Mouse (Mus musculus): ENCODE data around the gene Cd28. TPM values are rescaled to one million over a fixed set of nuclear protein-coding genes. Genes with fewer than 3 reads are reported as not detected.
A peak's percentile ranks its signal among the peaks of the same experiment; 100 is the strongest.

Gene Cd28
- 0.38 and 0.82 TPM in 2 replicates for polyA plus RNA-seq (2015; fragmentation: Nextera tagmentation; extraction: Ambion mirVana)

DNA sequence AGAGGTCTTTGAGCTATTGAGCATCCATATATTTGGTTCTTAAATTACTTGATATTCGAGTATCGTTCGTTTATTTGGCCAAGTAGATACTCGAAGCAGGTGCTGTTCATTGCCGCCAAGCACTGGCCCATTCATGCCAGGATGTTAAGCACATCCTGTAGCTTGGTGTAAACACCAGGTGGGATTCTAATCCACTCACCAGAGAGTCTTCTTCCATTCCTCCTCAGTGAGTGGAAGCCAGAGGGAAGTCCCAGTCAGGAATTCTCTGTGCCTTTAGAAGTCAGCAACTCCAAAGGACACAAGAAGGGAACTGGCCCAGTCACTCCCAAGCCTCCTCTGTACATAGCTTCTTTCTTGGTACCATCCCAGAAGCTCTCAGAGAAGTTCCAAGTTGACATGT, at the start of gene Cd28:
Gene Cd28 (plus strand): TSS at position 234 of the 400 bp plus-strand sequence.
- Histone ChIP-seq H3K4me2 (ENCODE audit: low read depth, low read length) (no peak within 1 kb of the TSS), H3K9me3 (ENCODE audit: control insufficient read depth, low read length) (no peaks in the 10 kb centered on the region), H3K4me1 (replicated peaks; ENCODE audit: control insufficient read depth, insufficient read depth, low read length) (no peaks in the 10 kb centered on the region; the same call in 1 of the 2 replicates), H3K4me3 (ENCODE audit: low read length) (no peak within 1 kb of the TSS), H3K36me3 (ENCODE audit: control insufficient read depth, insufficient read depth, low read length) (no peaks in the 10 kb centered on the region), H3K27ac (ENCODE audit: low read length) (peak within 1 kb of the TSS; percentile 64), H3K27me3 (ENCODE audit: control insufficient read depth, insufficient read depth, low read depth, low read length) (no peaks in the 10 kb centered on the region), H3K9ac (ENCODE audit: low read length) (no peak within 1 kb of the TSS)
- WGBS = 67% methylated on average over 5 of the region's 5 CpGs
- ATAC-seq (ENCODE audit: low read depth) = 0 out of 2 replicates have a peak, but pooled peaks have one; percentile 20

DNA sequence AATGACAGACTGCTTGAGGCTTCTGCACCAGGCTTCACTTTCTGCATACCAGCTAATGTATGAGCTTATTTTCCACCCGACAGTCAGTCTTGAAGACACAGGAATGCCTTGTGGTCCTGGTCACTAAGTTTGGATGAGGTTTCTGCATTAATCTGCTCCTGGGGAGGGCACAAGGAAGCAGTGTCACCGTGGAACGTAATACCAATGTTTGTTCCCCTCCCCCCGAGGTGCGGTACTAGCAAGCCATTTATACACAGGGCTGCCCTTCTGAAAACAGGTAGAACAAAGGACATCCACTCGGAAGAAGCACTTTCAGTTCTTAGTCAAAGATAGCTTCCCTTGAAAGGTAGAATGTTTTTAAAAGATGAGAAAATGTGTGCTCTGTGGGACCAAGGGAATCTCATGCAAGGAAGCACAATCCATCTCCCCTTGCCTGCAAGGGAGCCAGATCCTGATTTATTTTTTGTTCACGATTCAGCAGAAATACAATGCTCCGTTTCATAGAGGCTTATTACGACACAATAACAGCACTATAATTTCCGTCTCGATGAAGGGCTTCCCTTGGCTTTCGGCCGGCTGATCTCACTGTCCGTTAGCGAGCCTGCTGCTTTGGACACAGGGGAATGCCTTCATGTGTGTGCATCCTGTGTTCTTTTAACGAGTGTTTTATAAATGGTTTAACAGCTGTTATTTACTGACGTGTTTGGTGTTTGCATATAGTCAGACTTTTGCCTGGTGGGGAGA, 48.6 kb upstream of the Cd28 start:
- 40% methylated on average over 17 of the region's 17 CpGs for WGBS
- Histone ChIP-seq H3K4me3 (ENCODE audit: low read length) (peak overlapping the region; percentile 5; the same call in 1 of the 2 replicates), H3K27ac (ENCODE audit: low read length) (peak overlapping the region; percentile 0; the same call in 1 of the 2 replicates), H3K27me3 (ENCODE audit: control insufficient read depth, insufficient read depth, low read depth, low read length) (no peaks in the 10 kb centered on the region), H3K4me1 (replicated peaks; ENCODE audit: control insufficient read depth, insufficient read depth, low read length) (peaks cover 2% of the 10 kb centered on the region), H3K36me3 (ENCODE audit: control insufficient read depth, insufficient read depth, low read length) (no peaks in the 10 kb centered on the region), H3K9me3 (ENCODE audit: control insufficient read depth, low read length) (no peaks in the 10 kb centered on the region), H3K4me2 (ENCODE audit: low read depth, low read length) (peak overlapping the region; percentile 13), H3K9ac (ENCODE audit: low read length) (no peak overlapping the region)
- peak; percentile 54; the same call in 1 of the 2 replicates for ATAC-seq (ENCODE audit: low read depth)

DNA sequence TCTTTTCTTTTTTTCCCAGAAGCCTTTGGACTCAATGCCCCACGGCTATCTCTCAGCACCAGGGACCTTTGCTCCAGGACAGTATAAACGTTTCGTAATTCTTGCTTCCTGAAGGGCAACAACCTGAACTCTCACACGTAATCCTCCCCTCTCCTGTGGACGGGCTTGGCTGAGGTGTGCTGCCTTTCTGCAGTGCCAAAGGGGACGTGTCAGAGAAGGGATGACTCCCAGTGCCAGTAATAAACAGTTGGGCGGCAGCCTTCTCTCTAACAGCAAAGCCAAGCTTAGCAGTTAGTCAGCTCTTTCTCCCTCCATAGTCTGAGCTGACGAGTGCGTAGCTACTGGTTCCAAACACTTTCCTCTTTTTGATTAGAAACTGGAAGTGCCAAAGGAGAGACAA, 47.6 kb upstream of the Cd28 start:
- Histone ChIP-seq H3K9me3 (ENCODE audit: control insufficient read depth, low read length) (no peaks in the 10 kb centered on the region), H3K4me3 (ENCODE audit: low read length) (no peak overlapping the region), H3K36me3 (ENCODE audit: control insufficient read depth, insufficient read depth, low read length) (no peaks in the 10 kb centered on the region), H3K4me1 (replicated peaks; ENCODE audit: control insufficient read depth, insufficient read depth, low read length) (peaks cover 2% of the 10 kb centered on the region), H3K27me3 (ENCODE audit: control insufficient read depth, insufficient read depth, low read depth, low read length) (no peaks in the 10 kb centered on the region), H3K9ac (ENCODE audit: low read length) (no peak overlapping the region), H3K4me2 (ENCODE audit: low read depth, low read length) (no peak overlapping the region), H3K27ac (ENCODE audit: low read length) (no peak overlapping the region)
- ATAC-seq (ENCODE audit: low read depth) = no peak
- 46% methylated on average over 9 of the region's 9 CpGs for WGBS

DNA sequence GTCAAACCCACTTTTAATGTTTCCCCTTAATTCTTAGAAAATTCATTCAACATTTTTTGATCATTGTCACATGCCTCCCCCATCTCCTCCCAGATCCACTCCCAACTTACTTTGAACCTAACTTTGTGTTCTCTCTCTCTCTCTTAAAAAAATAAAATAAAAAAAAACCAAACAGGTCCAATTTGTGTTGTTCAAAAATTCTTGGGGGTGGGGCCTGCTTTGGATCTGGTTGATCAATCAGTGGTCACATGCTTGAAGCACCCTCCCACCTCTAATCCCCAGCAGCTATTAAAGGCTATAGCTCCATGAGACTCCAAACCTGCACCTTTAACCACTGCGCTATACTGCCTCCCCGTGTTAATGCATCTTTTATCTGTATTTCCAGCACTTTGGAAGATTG, 46.9 kb upstream of the Cd28 start:
- no peak overlapping the region for H3K9ac ChIP-seq (ENCODE audit: low read length)
- no peaks in the 10 kb centered on the region for H3K27me3 ChIP-seq (ENCODE audit: control insufficient read depth, insufficient read depth, low read depth, low read length)
- no peak overlapping the region for H3K4me3 ChIP-seq (ENCODE audit: low read length)
- no peak overlapping the region for H3K27ac ChIP-seq (ENCODE audit: low read length)
- no peak for ATAC-seq (ENCODE audit: low read depth)
- H3K36me3 ChIP-seq (ENCODE audit: control insufficient read depth, insufficient read depth, low read length) = no peaks in the 10 kb centered on the region
- no peaks in the 10 kb centered on the region for H3K9me3 ChIP-seq (ENCODE audit: control insufficient read depth, low read length)
- 91% methylated on average over 2 of the region's 2 CpGs for WGBS
- H3K4me2 ChIP-seq (ENCODE audit: low read depth, low read length) = no peak overlapping the region
- H3K4me1 ChIP-seq (replicated peaks; ENCODE audit: control insufficient read depth, insufficient read depth, low read length) = peaks cover 2% of the 10 kb centered on the region

DNA sequence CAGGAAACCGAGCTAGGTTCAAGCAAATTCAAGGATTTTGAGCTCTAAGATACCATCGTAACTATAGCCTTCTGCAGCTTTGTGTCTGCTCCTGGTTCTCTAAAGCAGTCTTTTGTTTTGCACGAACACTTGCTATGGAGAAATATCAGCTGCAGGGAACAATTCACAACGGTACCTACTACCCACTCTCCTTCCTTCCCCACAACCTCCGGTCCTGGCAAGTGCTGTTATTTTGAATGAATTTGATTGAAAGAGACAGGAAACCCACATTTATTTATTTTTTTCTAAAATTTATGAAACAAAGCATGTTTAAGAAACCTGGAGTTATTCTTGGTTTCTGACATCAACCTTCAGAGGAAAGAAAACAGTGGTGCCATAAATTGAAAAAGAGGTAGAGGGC, 46.4 kb upstream of the Cd28 start:
- WGBS = 80% methylated on average over 5 of the region's 5 CpGs
- no peak for ATAC-seq (ENCODE audit: low read depth)
- H3K27ac ChIP-seq (ENCODE audit: low read length) = no peak overlapping the region

DNA sequence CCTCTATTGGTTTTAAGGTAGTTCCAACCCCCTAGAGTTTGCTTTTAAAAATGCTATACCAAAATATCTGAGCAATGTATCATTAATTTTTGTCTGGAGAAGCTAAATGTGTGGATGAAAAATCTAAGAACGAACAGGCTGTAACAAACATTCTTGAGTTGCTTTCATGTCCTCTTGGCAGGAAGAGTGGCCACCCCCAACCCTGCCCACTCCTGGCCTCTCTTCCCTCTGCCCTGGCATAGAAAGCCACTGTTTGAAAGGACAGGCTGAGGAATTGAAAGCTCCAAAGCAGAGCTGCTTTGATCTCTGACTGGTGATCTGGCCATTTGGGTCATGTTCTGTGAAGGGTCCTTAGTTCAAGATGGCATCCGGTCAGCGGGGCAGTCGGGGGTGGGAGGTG, 32.8 kb upstream of the Cd28 start:
- no peak overlapping the region for H3K9ac ChIP-seq (ENCODE audit: low read length)
- no peaks in the 10 kb centered on the region for H3K27me3 ChIP-seq (ENCODE audit: control insufficient read depth, insufficient read depth, low read depth, low read length)
- no peaks in the 10 kb centered on the region for H3K36me3 ChIP-seq (ENCODE audit: control insufficient read depth, insufficient read depth, low read length)
- H3K4me1 ChIP-seq (replicated peaks; ENCODE audit: control insufficient read depth, insufficient read depth, low read length) = no peaks in the 10 kb centered on the region
- H3K4me3 ChIP-seq (ENCODE audit: low read length) = no peak overlapping the region
- 70% methylated on average over 4 of the region's 4 CpGs for WGBS
- H3K27ac ChIP-seq (ENCODE audit: low read length) = no peak overlapping the region
- H3K9me3 ChIP-seq (ENCODE audit: control insufficient read depth, low read length) = no peaks in the 10 kb centered on the region
- ATAC-seq (ENCODE audit: low read depth) = no peak
- no peak overlapping the region for H3K4me2 ChIP-seq (ENCODE audit: low read depth, low read length)

More for the DNA sequence above, 46.4 kb upstream of the Cd28 start:
- no peaks in the 10 kb centered on the region for H3K27me3 ChIP-seq (ENCODE audit: control insufficient read depth, insufficient read depth, low read depth, low read length)
- no peak overlapping the region for H3K9ac ChIP-seq (ENCODE audit: low read length)
- H3K4me2 ChIP-seq (ENCODE audit: low read depth, low read length) = no peak overlapping the region
- H3K4me1 ChIP-seq (replicated peaks; ENCODE audit: control insufficient read depth, insufficient read depth, low read length) = peaks cover 2% of the 10 kb centered on the region
- H3K36me3 ChIP-seq (ENCODE audit: control insufficient read depth, insufficient read depth, low read length) = no peaks in the 10 kb centered on the region
- no peak overlapping the region for H3K4me3 ChIP-seq (ENCODE audit: low read length)
- no peaks in the 10 kb centered on the region for H3K9me3 ChIP-seq (ENCODE audit: control insufficient read depth, low read length)

DNA sequence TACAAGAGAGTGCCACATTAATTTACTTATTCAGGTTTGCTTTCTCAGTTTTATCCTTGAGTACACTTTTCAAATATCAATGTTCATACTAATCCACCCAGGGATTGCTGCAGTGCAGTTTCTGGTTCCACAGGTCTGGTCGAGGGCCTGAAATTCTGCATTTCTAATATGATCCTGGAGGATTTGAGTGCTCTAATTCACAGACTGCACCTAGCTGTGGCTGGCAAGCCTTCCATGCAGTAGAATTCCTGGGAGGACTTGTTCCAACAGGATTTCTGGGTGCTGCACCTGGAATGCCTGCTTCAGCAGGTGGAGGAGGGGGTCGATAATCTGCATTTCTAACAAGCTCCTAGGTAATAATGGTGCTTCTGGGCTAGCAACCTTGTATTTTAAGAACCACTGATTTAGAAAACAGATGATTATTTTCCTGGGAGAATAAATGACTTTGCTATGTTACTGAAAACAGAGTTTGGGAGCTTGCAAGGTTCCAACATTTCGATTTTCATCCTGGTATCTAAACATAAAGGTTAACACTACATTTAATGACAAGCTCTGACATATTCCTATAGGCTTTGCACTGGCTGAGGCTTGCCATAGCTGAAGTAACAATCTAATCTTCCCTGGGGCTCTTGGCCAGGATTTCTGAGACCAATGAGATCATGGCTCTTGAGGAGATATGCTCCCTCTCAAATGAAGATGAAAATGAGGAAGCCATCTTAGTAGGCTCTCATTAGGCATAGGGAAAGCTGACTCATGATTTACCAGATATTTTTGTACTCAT, 20.3 kb upstream of the Cd28 start:
- Histone ChIP-seq H3K9ac (ENCODE audit: low read length) (no peak overlapping the region), H3K27ac (ENCODE audit: low read length) (no peak overlapping the region), H3K27me3 (ENCODE audit: control insufficient read depth, insufficient read depth, low read depth, low read length) (no peaks in the 10 kb centered on the region), H3K9me3 (ENCODE audit: control insufficient read depth, low read length) (no peaks in the 10 kb centered on the region), H3K4me3 (ENCODE audit: low read length) (no peak overlapping the region), H3K36me3 (ENCODE audit: control insufficient read depth, insufficient read depth, low read length) (no peaks in the 10 kb centered on the region), H3K4me1 (replicated peaks; ENCODE audit: control insufficient read depth, insufficient read depth, low read length) (no peaks in the 10 kb centered on the region), H3K4me2 (ENCODE audit: low read depth, low read length) (no peak overlapping the region)
- WGBS = 73% methylated on average over 3 of the region's 3 CpGs
- no peak for ATAC-seq (ENCODE audit: low read depth)

DNA sequence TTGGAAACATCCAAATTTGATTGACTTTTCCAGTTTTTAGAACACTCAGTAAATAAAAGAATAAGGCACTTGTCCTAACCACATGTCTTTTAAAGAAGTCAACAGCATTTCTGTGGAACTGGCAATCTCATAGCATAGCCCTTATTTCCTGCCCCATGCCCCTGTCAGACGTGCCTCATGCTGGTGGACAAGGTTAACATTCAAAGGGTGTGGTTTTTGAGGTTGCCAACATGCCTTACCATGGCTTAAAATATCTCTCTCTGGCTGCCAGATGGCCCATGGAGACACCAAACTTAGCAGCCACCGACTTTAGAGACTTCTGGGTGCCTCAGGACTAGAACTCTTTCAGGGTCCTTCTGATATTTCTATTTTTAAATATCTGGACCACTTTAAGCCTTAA, 14.0 kb upstream of the Cd28 start:
- Histone ChIP-seq H3K27me3 (ENCODE audit: control insufficient read depth, insufficient read depth, low read depth, low read length) (no peaks in the 10 kb centered on the region), H3K27ac (ENCODE audit: low read length) (no peak overlapping the region), H3K9ac (ENCODE audit: low read length) (no peak overlapping the region), H3K4me2 (ENCODE audit: low read depth, low read length) (no peak overlapping the region), H3K4me1 (replicated peaks; ENCODE audit: control insufficient read depth, insufficient read depth, low read length) (no peaks in the 10 kb centered on the region), H3K9me3 (ENCODE audit: control insufficient read depth, low read length) (no peaks in the 10 kb centered on the region), H3K4me3 (ENCODE audit: low read length) (no peak overlapping the region), H3K36me3 (ENCODE audit: control insufficient read depth, insufficient read depth, low read length) (no peaks in the 10 kb centered on the region)
- ATAC-seq (ENCODE audit: low read depth) = no peak
- WGBS = 50% methylated on average over 2 of the region's 2 CpGs

DNA sequence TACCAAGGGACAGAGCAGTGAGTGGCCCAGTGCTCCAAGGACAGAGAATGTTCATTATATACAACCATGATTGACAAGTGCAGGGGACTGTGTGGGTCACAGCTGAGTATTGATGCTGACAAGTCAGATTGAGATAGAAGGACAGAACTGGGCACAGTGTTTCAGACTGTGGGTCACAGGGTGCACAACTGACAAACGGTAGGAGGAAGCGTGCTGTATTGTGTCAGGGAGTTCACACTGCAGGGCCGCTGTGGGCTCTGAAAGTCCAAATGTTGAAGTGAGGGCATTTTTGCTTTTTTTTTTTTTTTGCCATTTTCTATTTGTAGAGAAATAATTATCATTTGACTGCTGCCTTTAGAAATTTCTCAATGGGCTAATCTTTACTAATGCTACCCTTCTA, 3.4 kb upstream of the Cd28 start:
- no peak overlapping the region for H3K27ac ChIP-seq (ENCODE audit: low read length)
- WGBS = 82% methylated on average over 3 of the region's 3 CpGs
- H3K9me3 ChIP-seq (ENCODE audit: control insufficient read depth, low read length) = no peaks in the 10 kb centered on the region
- no peak for ATAC-seq (ENCODE audit: low read depth)
- no peaks in the 10 kb centered on the region; the same call in 1 of the 2 replicates for H3K4me1 ChIP-seq (replicated peaks; ENCODE audit: control insufficient read depth, insufficient read depth, low read length)
- H3K27me3 ChIP-seq (ENCODE audit: control insufficient read depth, insufficient read depth, low read depth, low read length) = no peaks in the 10 kb centered on the region
- no peak overlapping the region for H3K9ac ChIP-seq (ENCODE audit: low read length)
- H3K36me3 ChIP-seq (ENCODE audit: control insufficient read depth, insufficient read depth, low read length) = no peaks in the 10 kb centered on the region
- no peak overlapping the region for H3K4me3 ChIP-seq (ENCODE audit: low read length)
- H3K4me2 ChIP-seq (ENCODE audit: low read depth, low read length) = no peak overlapping the region
